Mouse (Mus musculus) bone marrow macrophage, adult 2 months (primary cell): ENCODE measurements at regions not wholly inside any gene's neighbourhood (a gene's known extent, or its start where the extent isn't known, plus 50 kb on each side); places are given as distances from the start of the nearest gene placed in this dataset.

ENCODE experiments used
- CTCF ChIP-seq: IDR thresholded peaks from 2 replicates; pipeline ENCODE4 v1.5.1; 2012; ENCODE audit warnings: low read depth, mild to moderate bottlenecking, low read length, moderate library complexity
- POLR2A ChIP-seq: IDR thresholded peaks from 2 replicates; pipeline ENCODE4 v1.6.1; 2012; ENCODE audit warnings: mild to moderate bottlenecking, low read depth, low read length, borderline replicate concordance

- TF ChIP-seq POLR2A = no peak
- TF ChIP-seq CTCF = no peak
Observed at GRCm38 (mm10) chr12:26844917-26845316, 375.9 kb downstream of the Cmpk2 start.
